Mouse (Mus musculus) liver, embryonic 14.5 days (tissue): ENCODE results near the gene Hist1h4m. TPM values are rescaled to one million over a fixed set of nuclear protein-coding genes. Genes with fewer than 3 reads are reported as not detected.
"Not testable (repeated sequence)": the region's sequence is repeated elsewhere in the genome, so short reads cannot be mapped to it uniquely, and the experiment has no call there.

ENCODE experiments used
- ATAC-seq: fragments of 200-750 bp; cut with Nextera tagmentation; 2 replicates; pipeline ENCODE4 v1.8.0; 2017; ENCODE audit warnings: moderate number of reproducible peaks, mild to moderate bottlenecking, moderate library complexity; ENCODE audit not compliant: insufficient read depth
- DNase-seq, 3 experiments: peaks; one replicate each; pipeline ENCODE4 v3.0.0-alpha.2; 2012 to 2013; ENCODE audit warnings: low read depth in 3 of 3, low spot score in 3 of 3
- H3K27ac ChIP-seq: fragments of 300-500 bp; sonication (generic); 2 replicates; pipeline ENCODE4 v1.5.1; 2014; ENCODE audit warnings: moderate library complexity, mild to moderate bottlenecking, control low read depth, inconsistent platforms
- H3K27me3 ChIP-seq: fragments of 300-500 bp; sonication (generic); 2 replicates; pipeline ENCODE4 v1.6.1; 2014; ENCODE audit warnings: mild to moderate bottlenecking, low read length, moderate library complexity; ENCODE audit not compliant: control insufficient read depth, insufficient read depth
- H3K36me3 ChIP-seq: fragments of 300-500 bp; sonication (generic); replicated peaks from 2 replicates; pipeline ENCODE4 v1.6.1; 2014; ENCODE audit warnings: low read depth; ENCODE audit not compliant: control insufficient read depth, insufficient read depth
- H3K4me1 ChIP-seq, 2 experiments: fragments of 200-500 bp in 1 of 2; fragments of 300-500 bp in 1 of 2; sonication (generic) in 1 of 2; replicated peaks; 2 replicates each; pipeline ENCODE4 v1.6.1; 2012 to 2014; ENCODE audit warnings: antibody characterized with exemption in 1 of 2, inconsistent platforms in 1 of 2, low read length in 1 of 2; ENCODE audit not compliant: control insufficient read depth in 2 of 2, insufficient read depth in 2 of 2
- H3K4me2 ChIP-seq: fragments of 300-500 bp; sonication (generic); 2 replicates; pipeline ENCODE4 v1.6.1; 2014; ENCODE audit warnings: low read depth, mild to moderate bottlenecking, control low read depth, moderate library complexity
- H3K4me3 ChIP-seq, 2 experiments: fragments of 200-500 bp in 1 of 2; fragments of 300-500 bp in 1 of 2; sonication (generic) in 1 of 2; 2 replicates each; pipeline ENCODE4 v1.5.1; 2012 to 2014; ENCODE audit warnings: low read depth in 2 of 2, low read length in 2 of 2, mild to moderate bottlenecking in 2 of 2, control low read depth in 1 of 2, inconsistent platforms in 1 of 2, moderate library complexity in 1 of 2; ENCODE audit not compliant: insufficient read depth in 1 of 2
- H3K9ac ChIP-seq: fragments of 300-500 bp; sonication (generic); replicated peaks from 2 replicates; pipeline ENCODE4 v1.6.1; 2014; ENCODE audit warnings: mild to moderate bottlenecking, control low read depth, moderate library complexity
- H3K9me3 ChIP-seq: fragments of 300-500 bp; sonication (generic); 2 replicates; pipeline ENCODE4 v1.6.1; 2016; ENCODE audit warnings: low read length, mixed read lengths; ENCODE audit not compliant: control insufficient read depth
- CTCF ChIP-seq: IDR thresholded peaks from 2 replicates; pipeline ENCODE4 v1.5.1; 2016; ENCODE audit warnings: antibody characterized with exemption, low read depth, control low read depth
- EP300 ChIP-seq: IDR thresholded peaks from 2 replicates; pipeline ENCODE4 v1.6.1; 2016; ENCODE audit warnings: antibody characterized with exemption, low read depth
- WGBS: fragments of 180-500 bp; shearing (Covaris S2); extraction: QIAGEN DNeasy Blood & Tissue Kit; methylation state at CpG from one replicate; pipeline ENCODE4 v1.1.7; 2014; ENCODE audit not compliant: insufficient replicate concordance; 5-methylcytosine and 5-hydroxymethylcytosine counted together
- polyA plus RNA-seq, 2 experiments: library from polyadenylated mRNA; depleted of rRNA in 1 of 2; stranded (reverse) in 1 of 2; unstranded in 1 of 2; fragments of >200 nt; fragmentation: Nextera tagmentation in 1 of 2; extraction: Ambion mirVana in 1 of 2; gene quantifications; 2 replicates each; pipeline versions ENCODE4 v1.2.1 to v1.2.3; 2012 to 2014

The Hist1h4m gene
- polyA plus RNA-seq, 2 experiments = not detected

GRCm38 (mm10) chr13:21790601-21791283, 20.8 kb upstream of the Hist1h4m start:
- H3K27ac ChIP-seq = no peak overlapping the region
- peak overlapping the region; percentile 45 for H3K9ac ChIP-seq
- no peak for DNase-seq
- 27% methylated on average over 18 of the region's 18 CpGs for WGBS
- no peaks in the 10 kb centered on the region for H3K27me3 ChIP-seq
- peaks cover 12 to 15% of the 10 kb centered on the region in 2 experiments for H3K4me1 ChIP-seq
- TF ChIP-seq EP300 (no peak), CTCF (no peak)
- H3K36me3 ChIP-seq = no peaks in the 10 kb centered on the region
- no peaks in the 10 kb centered on the region for H3K9me3 ChIP-seq
- ATAC-seq = no peak
- H3K4me2 ChIP-seq = peak overlapping the region; percentile 44
- no peak overlapping the region for H3K4me3 ChIP-seq

- 81% methylated on average over 7 of the region's 7 CpGs for WGBS
- no peaks in the 10 kb centered on the region for H3K36me3 ChIP-seq
- peaks cover under 1% of the 10 kb centered on the region in 2 experiments; a peak in 2 of 4 replicates for H3K4me1 ChIP-seq
- H3K9me3 ChIP-seq = no peaks in the 10 kb centered on the region
- H3K9ac ChIP-seq = no peak overlapping the region
- H3K27me3 ChIP-seq = no peaks in the 10 kb centered on the region
- DNase-seq (no peak), ATAC-seq (no peak)
- TF ChIP-seq CTCF (no peak), EP300 (no peak)
- H3K4me2 ChIP-seq = no peak overlapping the region
- H3K4me3 ChIP-seq = no peak overlapping the region
- H3K27ac ChIP-seq = no peak overlapping the region
Observed at GRCm38 (mm10) chr13:21795584-21795983, 16.0 kb upstream of the Hist1h4m start.

GRCm38 (mm10) chr13:21797163-21797562, 14.4 kb upstream of the Hist1h4m start:
- not testable (repeated sequence) for H3K9me3 ChIP-seq, H3K9ac ChIP-seq, H3K27ac ChIP-seq, H3K4me2 ChIP-seq, DNase-seq, H3K27me3 ChIP-seq, H3K36me3 ChIP-seq, H3K4me3 ChIP-seq, H3K4me1 ChIP-seq
- peak; percentile 69; the same call in 1 of the 2 replicates for ATAC-seq

GRCm38 (mm10) chr13:21803058-21803457, 8.5 kb upstream of the Hist1h4m start:
- not testable (repeated sequence) for H3K4me3 ChIP-seq, H3K27ac ChIP-seq, H3K4me2 ChIP-seq, DNase-seq, H3K9ac ChIP-seq, H3K4me1 ChIP-seq, H3K36me3 ChIP-seq, H3K9me3 ChIP-seq, H3K27me3 ChIP-seq
- peak; percentile 52; the same call in 1 of the 2 replicates for ATAC-seq
- WGBS = no CpG with 5 or more reads among the region's 4 CpGs

- WGBS = no CpG with 5 or more reads among the region's 23 CpGs
- not testable (repeated sequence) for H3K27ac ChIP-seq, H3K4me2 ChIP-seq, H3K4me3 ChIP-seq, H3K36me3 ChIP-seq, DNase-seq, H3K27me3 ChIP-seq, H3K9me3 ChIP-seq, H3K4me1 ChIP-seq, H3K9ac ChIP-seq
- peak; percentile 83 for ATAC-seq
Observed at GRCm38 (mm10) chr13:21810073-21810472, 1.5 kb upstream of the Hist1h4m start, which contains the start of the genes Hist1h2bq and Hist1h2ao. Hist1h2bq (minus strand) TSS chr13:21810197. Hist1h2ao (plus strand) TSS chr13:21810465.

GRCm38 (mm10) chr13:21811074-21811473, 472 bp upstream of the Hist1h4m start:
- peak; percentile 11 for ATAC-seq
- WGBS = no CpG with 5 or more reads among the region's 8 CpGs
- H3K4me1 ChIP-seq, H3K27ac ChIP-seq, H3K36me3 ChIP-seq, H3K9me3 ChIP-seq, H3K4me2 ChIP-seq, H3K9ac ChIP-seq, H3K27me3 ChIP-seq, H3K4me3 ChIP-seq, DNase-seq: not testable (repeated sequence)

- H3K9ac ChIP-seq = peak overlapping the region; percentile 50; the same call in 1 of the 2 replicates
- peak overlapping the region in 1 of 2 experiments; percentile 40; a peak in 1 of 4 replicates for H3K4me3 ChIP-seq
Observed at GRCm38 (mm10) chr13:21812092-21812491, 546 bp downstream of the Hist1h4m start.

More at GRCm38 (mm10) chr13:21812092-21812491, 546 bp downstream of the Hist1h4m start:
- H3K36me3 ChIP-seq, H3K9me3 ChIP-seq, H3K4me1 ChIP-seq, DNase-seq, H3K27me3 ChIP-seq: not testable (repeated sequence)
- under 1% methylated on average over 12 of the region's 14 CpGs for WGBS
- Histone ChIP-seq H3K27ac (peak overlapping the region; percentile 72), H3K4me2 (peak overlapping the region; percentile 38)
- peak; percentile 57 for ATAC-seq
